Mouse (Mus musculus) left cerebral cortex, adult 9 months (tissue): ENCODE measurements around the gene Cd247.

ENCODE experiments used
- DNase-seq, 2 experiments: peaks; one replicate each; pipeline ENCODE4 v3.0.0; 2022; ENCODE audit warnings: low spot score in 2 of 2

Gene Cd247

DNA sequence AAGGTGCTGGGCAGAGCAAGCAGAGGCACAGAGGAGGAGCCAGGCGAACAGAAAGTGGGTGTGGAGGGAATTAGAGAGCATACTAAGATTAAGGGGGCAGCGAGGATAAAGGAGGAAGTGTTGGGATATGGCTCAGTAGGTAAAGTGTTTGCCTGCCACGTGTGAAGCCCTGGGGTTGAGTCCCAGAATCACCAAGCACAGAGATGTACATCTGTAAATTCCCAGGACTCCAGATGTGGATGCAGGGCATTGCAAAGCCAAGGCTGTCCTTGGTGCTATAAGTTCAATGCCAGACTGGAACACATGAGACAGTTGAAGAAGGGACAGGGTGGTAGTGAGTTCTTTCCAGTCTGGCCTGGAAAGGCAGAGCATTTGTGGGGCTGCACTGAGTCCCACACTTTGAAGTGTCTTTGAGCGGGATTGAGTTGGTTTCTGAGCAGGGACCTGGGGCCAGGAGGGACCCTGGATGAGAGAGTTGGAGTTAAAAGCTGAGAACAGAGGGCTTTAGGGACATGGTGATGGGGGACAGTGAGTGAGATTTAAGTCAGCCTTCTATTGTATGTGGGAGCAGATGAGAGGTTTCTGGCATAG is 64.7 kb downstream of the Cd247 start:
- no peak for DNase-seq

DNA sequence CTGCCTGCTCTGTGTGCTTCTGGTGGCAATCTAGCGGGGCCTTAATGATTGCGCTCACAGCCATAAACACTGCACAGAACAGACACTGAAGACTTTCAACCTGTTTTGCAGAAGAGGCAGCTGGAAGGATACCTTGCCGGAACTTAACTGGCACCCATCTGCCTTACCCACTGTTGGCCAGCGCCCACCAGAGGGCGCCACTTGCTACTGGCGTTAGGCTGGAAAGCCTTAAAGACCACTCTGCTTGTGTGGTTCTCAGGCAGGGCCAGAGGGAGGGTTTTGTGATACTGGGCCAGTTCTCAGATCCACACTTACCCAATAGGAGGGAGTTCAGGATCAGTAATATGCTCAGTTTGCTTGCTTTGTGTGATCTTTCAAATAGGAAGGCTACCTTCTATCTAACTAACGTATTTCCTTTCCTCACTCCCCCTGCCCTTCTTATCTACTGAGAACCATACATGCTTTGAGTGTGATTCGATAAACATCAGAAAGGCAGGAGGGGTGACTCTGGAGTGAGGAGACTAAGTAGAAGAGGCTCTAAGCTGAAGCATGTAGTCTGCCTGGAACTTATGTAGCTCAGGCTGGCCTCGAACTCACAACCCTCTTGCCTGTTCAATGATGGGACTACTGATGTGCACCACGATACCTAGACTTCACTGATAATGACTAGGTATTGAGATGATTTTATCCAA is 65.4 kb downstream of the Cd247 start:
- peak in 1 of 2 experiments; percentile 64 for DNase-seq

DNA sequence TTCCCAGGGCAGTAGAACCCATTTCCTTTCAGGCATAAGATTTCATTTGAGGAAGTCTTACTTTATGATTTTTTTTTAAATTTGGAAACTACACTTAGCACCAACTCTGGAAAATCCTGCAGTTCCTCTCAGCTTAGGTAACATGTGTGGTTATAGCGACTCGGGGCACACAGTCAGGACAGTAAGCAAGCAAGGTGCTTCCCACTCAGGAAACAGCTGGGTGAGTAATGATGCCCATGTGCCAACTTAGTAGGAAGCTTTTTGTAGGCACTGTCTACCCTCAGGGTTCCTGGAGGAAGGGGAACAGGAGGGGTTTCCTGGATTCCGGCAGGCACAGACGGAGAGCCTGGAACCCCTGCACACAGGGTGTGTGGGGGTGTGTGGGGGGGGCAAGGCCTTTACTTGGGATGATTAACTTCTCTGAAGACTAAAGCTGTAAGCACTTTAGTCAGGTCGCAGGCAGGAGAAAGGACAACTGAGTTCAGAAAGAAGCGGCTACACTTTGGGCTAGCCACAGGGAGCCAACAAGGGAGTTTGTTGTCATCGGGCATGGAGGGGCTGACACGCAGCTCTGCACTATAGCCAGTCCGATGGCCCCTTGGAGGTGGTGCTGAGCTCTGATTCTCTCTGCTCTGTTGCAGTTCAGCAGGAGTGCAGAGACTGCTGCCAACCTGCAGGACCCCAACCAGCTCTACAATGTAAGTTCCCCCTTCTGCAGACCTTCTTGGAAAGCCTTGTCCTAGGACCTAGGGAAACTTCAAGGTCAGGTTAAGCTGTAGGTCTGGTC is 67.5 kb downstream of the Cd247 start:
- DNase-seq: no peak

DNA sequence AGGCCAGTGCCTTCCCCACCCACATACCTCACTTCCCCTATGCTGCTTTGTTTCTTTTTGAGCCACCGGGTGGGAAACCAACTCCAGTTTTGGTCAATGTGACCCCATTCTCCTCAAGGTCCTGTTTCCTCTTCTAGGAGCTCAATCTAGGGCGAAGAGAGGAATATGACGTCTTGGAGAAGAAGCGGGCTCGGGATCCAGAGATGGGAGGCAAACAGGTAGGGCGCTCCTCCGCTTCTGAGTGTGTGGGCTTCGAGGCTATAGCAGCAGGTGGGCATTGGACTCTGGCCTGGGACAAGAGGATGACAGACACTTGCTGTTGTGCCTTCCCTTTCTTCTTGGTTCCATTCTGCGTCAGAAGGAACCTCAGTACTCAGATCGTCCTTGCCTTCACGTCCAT is 68.8 kb downstream of the Cd247 start:
- no peak for DNase-seq

DNA sequence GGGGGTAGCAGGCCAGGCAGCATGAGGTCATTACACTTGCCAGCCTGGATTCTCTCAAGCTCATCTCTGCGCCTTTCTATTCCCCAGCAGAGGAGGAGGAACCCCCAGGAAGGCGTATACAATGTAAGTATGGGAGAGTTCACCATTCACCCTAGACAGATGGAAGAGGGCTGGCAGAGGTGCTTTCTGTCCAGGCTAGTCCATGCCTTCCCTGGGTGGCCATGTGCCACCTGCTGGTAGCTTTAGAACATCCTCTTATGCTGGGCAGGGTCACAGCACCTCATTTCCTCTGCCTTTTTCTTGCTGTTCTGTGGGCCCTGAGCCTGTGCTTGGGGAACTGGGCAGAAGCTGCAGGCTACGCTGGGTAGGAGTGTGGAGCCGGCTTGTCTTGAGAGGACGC is 69.9 kb downstream of the Cd247 start:
- DNase-seq: no peak

DNA sequence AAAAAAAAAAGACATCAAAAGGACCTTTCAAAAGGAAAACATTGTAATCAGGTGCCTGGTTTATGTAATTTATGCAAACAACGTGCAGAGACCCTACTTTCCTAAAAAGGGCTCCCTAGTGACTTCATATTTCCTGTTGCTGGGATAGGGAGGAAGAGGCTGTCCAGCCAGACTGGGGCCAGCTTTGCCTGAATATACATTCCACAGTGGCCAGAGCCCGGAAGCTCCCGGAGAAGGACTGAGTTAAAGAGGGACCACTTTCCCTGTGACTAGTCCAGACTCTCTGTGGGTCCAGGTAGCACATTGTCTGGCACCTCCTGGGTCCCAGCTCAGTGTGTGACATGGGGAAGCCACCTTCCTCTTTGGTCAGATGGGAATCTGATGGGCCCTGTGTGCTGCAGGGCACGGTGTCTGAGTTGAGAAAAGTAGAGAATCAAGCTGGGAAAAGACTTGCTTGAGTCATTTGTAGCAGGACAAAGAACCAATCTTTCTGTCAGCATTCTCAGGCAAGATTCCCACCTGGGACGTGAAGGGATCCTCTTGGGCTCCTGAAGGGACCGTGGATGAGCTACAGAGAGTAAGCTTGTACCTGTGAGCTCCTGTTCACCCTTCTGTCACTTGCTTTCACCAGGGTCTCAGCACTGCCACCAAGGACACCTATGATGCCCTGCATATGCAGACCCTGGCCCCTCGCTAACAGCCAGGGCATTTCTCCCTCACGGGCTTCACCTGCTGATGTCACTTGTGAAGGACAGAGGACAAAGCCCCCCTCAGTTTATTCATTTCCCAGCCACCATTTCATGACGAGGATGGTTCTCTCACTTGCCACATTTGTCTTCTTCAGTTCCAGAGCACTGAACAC is 72.1 kb downstream of the Cd247 start:
- DNase-seq: no peak

DNA sequence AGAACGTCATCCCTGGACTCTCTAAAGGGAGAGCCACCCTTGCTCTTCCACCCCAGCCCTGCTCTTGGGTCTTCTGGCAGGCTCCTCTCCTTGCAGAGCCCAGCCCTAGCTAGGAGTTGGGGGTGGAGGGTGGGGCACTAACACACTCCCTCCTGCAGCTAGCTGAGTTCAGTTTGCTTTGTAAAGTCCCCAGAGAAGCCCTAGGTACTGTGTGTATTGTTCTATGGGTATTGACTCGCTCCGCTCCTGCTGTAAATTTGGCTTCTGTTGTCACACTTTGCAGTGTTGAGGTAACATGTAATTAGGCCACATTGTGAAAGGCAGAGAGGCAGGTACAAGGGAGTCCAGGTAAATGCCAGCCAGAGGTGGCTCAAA is 72.7 kb downstream of the Cd247 start:
- DNase-seq: no peak

DNA sequence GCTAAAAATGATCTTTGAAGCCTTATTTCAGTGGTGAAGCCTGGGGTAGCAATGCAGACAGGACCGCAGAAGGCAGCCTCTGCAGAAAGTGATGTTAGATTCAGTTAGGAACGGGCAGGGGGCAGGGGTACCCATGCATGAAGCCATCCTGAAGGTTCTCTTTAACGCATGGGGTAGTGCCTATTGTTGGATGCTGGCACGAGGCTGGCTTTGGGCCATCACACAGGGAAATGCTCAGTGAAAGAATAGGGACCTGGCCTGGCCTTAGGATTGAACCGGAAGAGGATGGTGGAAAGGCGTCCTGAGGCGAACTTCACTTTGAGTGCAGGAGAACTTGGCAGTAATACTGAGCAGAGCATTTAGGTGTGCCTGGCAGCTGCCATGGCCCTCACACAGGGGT is 73.6 kb downstream of the Cd247 start:
- DNase-seq: no peak

DNA sequence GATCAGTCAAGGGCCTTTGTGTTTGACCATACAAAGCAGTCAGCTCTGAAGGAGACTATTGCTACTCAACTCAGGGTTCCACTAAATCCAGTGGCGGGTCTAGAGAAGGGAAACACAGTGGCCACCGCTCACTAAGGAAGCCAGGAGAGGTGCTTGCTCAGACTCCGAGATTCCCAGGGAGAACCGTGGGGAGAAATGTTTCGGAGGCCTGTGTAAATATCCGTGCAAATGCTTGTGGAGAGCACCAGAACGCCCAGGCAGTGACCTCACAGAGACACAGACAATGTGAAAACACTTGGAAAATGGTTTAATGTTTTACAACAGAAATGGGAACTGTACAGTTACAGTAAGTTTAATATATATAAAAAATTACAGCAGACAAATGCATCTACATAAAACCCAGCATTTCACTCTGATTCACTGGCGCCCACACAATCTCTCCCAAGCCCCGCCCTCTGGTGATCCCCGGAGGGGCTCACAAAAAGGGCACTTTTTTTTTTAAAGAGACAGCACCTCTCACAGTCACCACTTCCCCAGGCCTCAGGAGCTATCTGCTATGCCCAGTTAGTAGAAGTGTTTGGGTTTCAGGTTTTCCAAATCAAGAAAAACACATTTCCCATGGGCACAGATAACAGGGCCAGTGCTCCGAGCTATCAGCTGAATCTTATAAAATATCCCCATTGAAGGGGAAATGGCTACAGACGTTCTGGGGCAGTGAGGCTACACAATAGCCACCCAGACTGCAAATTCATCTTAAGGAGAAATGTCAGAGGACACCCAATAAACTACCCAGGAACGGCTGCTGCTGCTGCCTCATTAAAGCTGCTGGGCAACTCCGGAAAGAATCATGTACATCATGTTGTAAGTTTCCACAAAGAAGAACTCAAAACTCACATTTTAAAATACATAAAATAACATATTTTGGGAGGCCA is 76.6 kb downstream of the Cd247 start:
- no peak for DNase-seq

DNA sequence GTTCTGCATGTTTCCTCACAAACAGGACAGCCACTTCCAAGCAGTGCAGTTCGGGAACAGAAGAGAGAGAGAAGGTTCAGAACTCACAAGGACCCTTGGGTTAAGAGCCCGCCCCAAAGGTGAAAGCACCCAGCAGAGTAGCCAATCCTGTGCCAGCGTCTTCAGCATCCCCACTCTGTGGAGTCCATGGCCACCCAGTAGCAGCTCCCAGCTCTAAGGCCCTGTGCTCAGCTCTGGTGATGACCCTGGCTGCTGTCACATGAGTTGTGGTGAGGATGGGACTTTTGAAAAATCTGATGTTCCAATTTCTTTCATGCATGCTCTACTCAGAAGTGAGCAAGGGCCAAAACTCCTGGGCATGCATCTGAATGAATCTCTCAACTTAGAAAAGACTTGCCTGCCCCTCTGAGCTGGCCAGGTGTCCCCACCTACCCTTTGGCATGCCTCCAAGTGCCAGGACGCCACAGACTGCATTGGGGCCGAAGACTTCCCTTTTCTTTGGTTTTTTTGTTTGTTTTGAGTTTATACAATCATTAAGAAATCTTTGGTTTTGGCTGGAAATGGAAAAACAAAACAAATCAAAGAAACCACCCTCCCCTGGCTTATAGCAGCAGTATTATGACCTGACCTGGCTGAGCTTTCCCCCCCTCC is 78.3 kb downstream of the Cd247 start:
- DNase-seq: no peak

DNA sequence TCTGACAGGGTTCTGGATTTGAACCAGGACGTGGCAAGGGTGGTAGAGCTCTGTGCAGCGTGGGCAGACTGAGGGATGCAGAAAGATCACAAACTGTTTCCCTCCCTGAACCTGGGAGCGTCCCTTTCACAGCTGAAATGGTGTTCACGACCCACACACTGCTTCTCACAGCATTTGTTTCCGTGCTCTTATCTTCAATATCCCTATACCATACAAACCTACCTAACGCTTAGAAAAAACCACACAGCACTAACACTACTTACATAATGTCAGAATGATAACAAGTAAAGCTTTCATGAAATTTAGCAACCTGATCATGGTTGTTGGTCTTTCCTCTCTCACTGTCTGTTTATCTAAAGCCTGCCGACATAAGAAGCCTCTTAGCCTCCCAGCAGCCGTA is 80.2 kb downstream of the Cd247 start:
- no peak for DNase-seq

DNA sequence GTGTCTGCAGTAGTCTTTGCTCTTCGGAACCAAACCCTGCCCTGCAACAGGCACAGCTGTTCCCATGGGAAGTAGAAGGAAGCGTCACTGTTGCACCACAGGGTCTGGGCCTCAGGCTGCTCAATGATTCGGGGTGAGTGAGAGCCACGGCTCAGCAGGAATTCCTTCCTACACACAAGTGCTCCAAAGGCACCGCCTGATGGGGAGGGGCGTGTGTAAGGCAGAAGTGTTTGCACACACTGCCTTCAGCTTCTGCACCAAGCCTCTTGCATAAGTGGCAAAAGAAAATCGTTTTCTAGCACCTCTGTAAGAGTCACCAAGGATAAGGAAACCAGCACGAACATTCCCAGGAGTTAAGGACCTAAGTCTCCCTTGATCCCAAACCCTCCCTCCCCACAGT is 86.2 kb downstream of the Cd247 start:
- DNase-seq: no peak

DNA sequence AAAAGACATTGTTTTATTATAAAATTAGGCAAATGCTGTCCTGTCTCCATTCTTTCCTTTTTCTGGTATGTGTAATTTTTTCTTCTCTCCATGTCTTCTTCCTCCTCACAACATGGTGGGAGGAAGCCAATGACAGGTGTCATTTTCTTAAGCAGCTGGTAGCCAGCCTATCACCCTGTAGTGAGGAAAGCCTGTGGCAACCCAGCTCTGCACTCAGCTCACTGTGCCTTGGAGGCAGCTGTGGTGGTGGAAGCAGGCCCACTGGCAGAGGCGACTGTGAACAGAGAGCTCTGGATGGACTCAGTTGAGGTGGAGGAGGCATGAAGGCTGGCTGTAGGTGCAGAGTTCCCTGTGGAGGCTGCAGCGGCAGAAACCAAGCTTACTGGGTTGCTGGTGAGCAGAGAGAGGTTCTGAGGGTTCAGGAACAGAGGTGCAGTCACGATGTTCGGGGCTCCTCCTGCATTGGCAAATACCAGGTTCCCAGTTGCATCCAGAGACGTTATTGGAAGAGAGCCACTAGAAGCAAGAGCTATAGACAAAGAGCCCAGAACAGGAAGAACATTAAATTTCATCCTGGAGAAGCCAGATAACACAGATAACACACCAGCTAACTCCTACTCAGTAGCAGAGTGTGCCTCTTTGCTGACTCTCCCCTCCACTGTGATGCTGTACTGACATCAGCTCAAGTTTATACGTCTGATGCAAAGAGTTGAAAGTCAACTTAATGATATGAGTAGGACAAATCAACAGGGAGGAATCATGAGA is 87.2 kb downstream of the Cd247 start:
- DNase-seq: no peak

DNA sequence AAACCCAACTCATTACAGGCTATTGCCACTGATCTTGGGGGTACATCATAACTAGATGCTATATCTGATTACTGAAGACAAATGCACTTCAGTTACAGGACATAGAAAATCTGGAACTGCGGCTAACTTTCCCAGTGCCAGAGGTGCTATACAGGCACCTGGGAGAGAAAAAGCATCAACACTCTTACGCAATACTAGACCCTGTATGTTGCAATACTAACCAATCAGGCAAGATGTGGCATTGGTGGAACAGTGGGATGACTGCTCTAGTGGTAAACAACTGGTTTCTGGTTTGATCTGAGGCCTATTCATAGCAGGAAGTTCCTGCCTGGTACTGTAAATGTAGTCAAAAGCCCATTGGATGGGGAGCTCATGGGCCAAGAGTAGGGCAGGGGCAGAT is 90.3 kb downstream of the Cd247 start:
- DNase-seq: no peak

DNA sequence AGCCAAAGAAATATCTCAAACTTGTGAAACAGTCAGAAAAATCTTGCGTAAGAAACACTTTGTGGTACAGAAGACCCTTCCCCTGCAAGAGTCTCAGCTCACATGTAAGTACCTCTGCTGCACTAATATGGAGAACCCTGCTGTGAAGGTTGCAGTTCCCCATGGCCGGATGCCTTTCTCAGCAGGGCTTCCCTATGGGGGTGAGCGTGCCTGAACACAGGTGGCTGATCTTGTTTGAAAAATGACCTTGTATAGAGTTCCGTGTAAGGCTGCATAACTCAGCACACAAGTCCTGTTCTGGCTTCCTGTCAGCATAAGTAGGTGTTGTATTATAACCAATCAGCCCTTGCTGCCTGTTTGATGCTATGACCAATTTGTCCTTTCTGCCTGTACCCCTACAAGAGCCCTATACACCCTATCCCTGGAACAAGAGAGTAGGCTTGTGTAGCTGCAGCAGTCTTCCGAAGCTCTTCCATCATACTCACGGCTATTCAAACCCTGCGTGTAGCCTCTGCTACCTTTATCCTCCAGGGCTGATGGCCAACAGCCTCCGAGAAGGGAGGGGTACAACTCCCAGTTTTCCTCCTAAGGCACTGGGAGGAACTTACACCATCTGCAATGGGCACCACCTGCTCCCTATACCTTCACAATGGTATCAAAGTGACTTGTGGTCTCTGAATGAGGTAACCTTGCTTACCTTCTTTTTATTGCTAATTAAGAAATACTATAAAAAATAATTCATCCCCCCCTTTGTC is 93.8 kb downstream of the Cd247 start:
- DNase-seq: no peak

DNA sequence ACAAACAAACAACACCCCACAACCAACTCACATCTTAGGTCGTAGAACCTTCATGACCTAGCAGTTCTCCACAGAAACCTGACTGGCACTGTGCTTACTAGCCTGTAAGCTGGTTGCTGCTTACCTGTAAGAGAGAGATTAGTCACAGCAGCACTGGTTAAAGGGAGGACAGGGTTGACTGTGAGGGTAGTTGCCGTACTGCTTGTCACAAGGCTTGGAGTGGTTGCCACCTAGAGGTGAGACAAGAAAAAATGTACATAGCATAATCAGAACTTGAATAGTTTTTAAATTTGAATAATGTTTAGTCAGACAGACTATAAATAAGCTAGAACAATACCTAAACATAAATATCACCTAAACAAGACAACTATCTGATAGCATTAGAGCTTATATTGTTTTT is 103.2 kb downstream of the Cd247 start:
- no peak for DNase-seq

DNA sequence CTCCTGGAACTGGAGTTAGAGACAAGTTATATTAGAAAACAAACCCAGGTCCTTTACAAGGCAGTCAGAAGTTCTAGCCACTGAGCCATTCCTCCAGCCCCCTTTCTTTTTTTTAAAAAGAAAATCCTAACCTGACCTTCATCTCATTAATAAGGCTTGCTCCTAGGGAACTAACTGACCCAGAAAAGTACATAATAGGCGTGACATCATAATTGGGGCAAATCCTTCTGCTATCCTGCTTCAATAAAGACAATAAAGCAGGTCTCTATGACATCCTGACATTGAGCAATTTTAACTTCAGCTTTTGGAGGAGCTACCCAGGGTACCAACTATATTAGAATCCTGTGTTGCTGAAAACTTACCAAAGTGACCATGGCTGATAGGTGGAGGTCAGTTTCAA is 115.1 kb downstream of the Cd247 start:
- DNase-seq: no peak

DNA sequence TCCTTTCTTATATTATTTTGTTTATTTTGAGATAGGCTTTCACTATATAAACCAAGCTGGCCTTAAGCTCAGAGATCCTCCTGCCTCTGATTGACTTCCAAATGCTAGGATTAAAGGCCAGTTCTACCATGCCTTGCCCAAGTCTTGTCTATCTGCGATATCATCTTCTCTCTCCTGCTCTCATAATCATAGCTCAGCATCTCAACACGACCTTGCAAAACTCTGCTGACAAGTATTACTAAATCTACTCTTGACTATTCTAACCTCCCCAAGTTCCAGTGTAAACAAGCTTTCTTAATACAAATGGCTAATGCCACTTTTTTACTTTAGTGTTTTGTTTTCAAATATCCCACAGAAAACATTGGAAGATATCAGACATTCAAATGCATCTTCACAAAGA is 119.7 kb downstream of the Cd247 start:
- DNase-seq: no peak

DNA sequence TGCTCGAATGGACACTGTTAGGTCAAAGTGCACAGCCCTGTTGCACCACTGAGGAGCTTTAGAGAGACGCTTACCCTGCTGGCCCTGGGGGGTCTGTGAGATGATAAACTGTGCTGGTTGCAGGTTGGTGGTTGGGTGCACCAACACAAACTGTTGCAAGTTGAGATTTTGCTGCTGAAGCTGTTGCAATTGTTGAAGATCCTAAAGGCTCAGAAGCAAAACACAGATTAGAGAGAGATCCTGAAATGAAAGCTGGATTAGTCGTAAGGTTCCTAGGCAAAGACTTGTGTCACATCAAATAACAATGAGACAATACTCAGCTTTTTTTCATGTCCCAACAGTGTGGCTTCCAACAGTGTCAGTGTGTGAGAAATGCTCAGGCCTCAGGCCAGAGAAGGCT is 120.3 kb downstream of the Cd247 start:
- DNase-seq: no peak
